Mouse (Mus musculus) embryonic facial prominence, embryonic 11.5 days (tissue): ENCODE measurements around the gene Cfap43. TPM values are rescaled to one million over a fixed set of nuclear protein-coding genes. Genes with fewer than 3 reads are reported as not detected.
A peak's percentile ranks its signal among the peaks of the same experiment; 100 is the strongest.

Source experiments
- ATAC-seq: fragments of 200-750 bp; cut with Nextera tagmentation; replicated peaks from 2 replicates; pipeline ENCODE4 v1.8.0; 2017; ENCODE audit warnings: low read depth; ENCODE audit not compliant: insufficient number of reproducible peaks, low FRiP score, low TSS enrichment
- DNase-seq: peaks from one replicate; pipeline ENCODE4 v3.0.0-alpha.2; 2015; ENCODE audit warnings: low spot score
- H3K27ac ChIP-seq: fragments of 300-500 bp; sonication (generic); replicated peaks from 2 replicates; pipeline ENCODE4 v1.5.1; 2014; ENCODE audit warnings: mild to moderate bottlenecking, low read depth, low read length, control low read depth
- H3K27me3 ChIP-seq: fragments of 300-500 bp; sonication (generic); 2 replicates; pipeline ENCODE4 v1.6.1; 2014; ENCODE audit warnings: mild to moderate bottlenecking, low read length, moderate library complexity, mixed read lengths; ENCODE audit not compliant: control insufficient read depth, insufficient read depth
- H3K36me3 ChIP-seq: fragments of 300-500 bp; sonication (generic); replicated peaks from 2 replicates; pipeline ENCODE4 v1.6.1; 2014; ENCODE audit warnings: low read depth, mild to moderate bottlenecking, low read length, moderate library complexity, mixed read lengths; ENCODE audit not compliant: control insufficient read depth, insufficient read depth
- H3K4me1 ChIP-seq: fragments of 300-500 bp; sonication (generic); 2 replicates; pipeline ENCODE4 v1.6.1; 2014; ENCODE audit warnings: low read length, mixed read lengths; ENCODE audit not compliant: control insufficient read depth, insufficient read depth
- H3K4me2 ChIP-seq: fragments of 300-500 bp; sonication (generic); 2 replicates; pipeline ENCODE4 v1.6.1; 2014; ENCODE audit warnings: low read depth, mild to moderate bottlenecking, control low read depth, low read length, moderate library complexity
- H3K4me3 ChIP-seq: fragments of 300-500 bp; sonication (generic); 2 replicates; pipeline ENCODE4 v1.5.1; 2014; ENCODE audit warnings: low read depth, low read length, control low read depth
- H3K9ac ChIP-seq: fragments of 300-500 bp; sonication (generic); replicated peaks from 2 replicates; pipeline ENCODE4 v1.6.1; 2014; ENCODE audit warnings: mild to moderate bottlenecking, control low read depth, low read length
- H3K9me3 ChIP-seq: fragments of 300-500 bp; sonication (generic); replicated peaks from 2 replicates; pipeline ENCODE4 v1.6.1; 2016; ENCODE audit warnings: mild to moderate bottlenecking, low read length, inconsistent platforms, mixed read lengths; ENCODE audit not compliant: control insufficient read depth
- WGBS: fragments of 180-500 bp; shearing (Covaris S2); extraction: QIAGEN DNeasy Blood & Tissue Kit; methylation state at CpG from one replicate; pipeline ENCODE4 v1.1.7; 2014; 5-methylcytosine and 5-hydroxymethylcytosine counted together
- polyA plus RNA-seq: library from polyadenylated mRNA; unstranded; fragments of >200 nt; fragmentation: Nextera tagmentation; extraction: Ambion mirVana; gene quantifications from 2 replicates; pipeline ENCODE4 v1.2.1, GENCODE M21; 2014

The Cfap43 gene
- polyA plus RNA-seq, 1 experiment from 2014 or later, result not detected

GRCm38 (mm10) chr19:47752456-47752855, 166.6 kb downstream of the Cfap43 start:
- H3K27me3 ChIP-seq, result no peaks in the 10 kb centered on the region
- 91% methylated on average over 9 of the region's 9 CpGs for WGBS
- H3K36me3 ChIP-seq, result no peaks in the 10 kb centered on the region
- no peak overlapping the region for H3K9ac ChIP-seq
- no peak for DNase-seq
- H3K9me3 ChIP-seq, result no peaks in the 10 kb centered on the region
- H3K4me1 ChIP-seq, result no peaks in the 10 kb centered on the region
- no peak overlapping the region for H3K27ac ChIP-seq
- H3K4me2 ChIP-seq, result no peak overlapping the region
- no peak overlapping the region for H3K4me3 ChIP-seq
- ATAC-seq, result no peak

GRCm38 (mm10) chr19:47750391-47750790, 168.7 kb downstream of the Cfap43 start:
- no peak overlapping the region for H3K9ac ChIP-seq
- H3K4me3 ChIP-seq, result no peak overlapping the region
- H3K36me3 ChIP-seq, result no peaks in the 10 kb centered on the region
- no peaks in the 10 kb centered on the region for H3K27me3 ChIP-seq
- WGBS, result 77% methylated on average over 5 of the region's 5 CpGs
- H3K27ac ChIP-seq, result no peak overlapping the region
- no peaks in the 10 kb centered on the region for H3K4me1 ChIP-seq
- H3K4me2 ChIP-seq, result no peak overlapping the region
- ATAC-seq, result no peak
- no peaks in the 10 kb centered on the region for H3K9me3 ChIP-seq
- DNase-seq, result no peak

GRCm38 (mm10) chr19:47748950-47749349, 170.1 kb downstream of the Cfap43 start:
- no peak overlapping the region for H3K27ac ChIP-seq
- no peak for ATAC-seq
- H3K36me3 ChIP-seq, result no peaks in the 10 kb centered on the region
- H3K4me2 ChIP-seq, result no peak overlapping the region
- no peaks in the 10 kb centered on the region for H3K4me1 ChIP-seq
- 77% methylated on average over 2 of the region's 2 CpGs for WGBS
- no peak overlapping the region for H3K4me3 ChIP-seq
- no peaks in the 10 kb centered on the region for H3K9me3 ChIP-seq
- no peak for DNase-seq
- H3K9ac ChIP-seq, result no peak overlapping the region
- H3K27me3 ChIP-seq, result no peaks in the 10 kb centered on the region

- no peak for DNase-seq
- Histone ChIP-seq H3K27me3 (no peaks in the 10 kb centered on the region), H3K36me3 (no peaks in the 10 kb centered on the region), H3K9ac (no peak overlapping the region), H3K4me2 (no peak overlapping the region), H3K4me1 (no peaks in the 10 kb centered on the region), H3K9me3 (no peaks in the 10 kb centered on the region), H3K4me3 (no peak overlapping the region), H3K27ac (no peak overlapping the region)
- WGBS, result 90% methylated on average over 2 of the region's 2 CpGs
- ATAC-seq, result no peak
These were observed 172.0 kb downstream of the Cfap43 start for GRCm38 (mm10) chr19:47747072-47747471.

GRCm38 (mm10) chr19:47731931-47732330, 187.2 kb downstream of the Cfap43 start:
- Histone ChIP-seq H3K36me3 (no peaks in the 10 kb centered on the region; the same call in 1 of the 2 replicates), H3K9ac (peak overlapping the region; percentile 76), H3K4me2 (peak overlapping the region; percentile 16), H3K4me1 (no peaks in the 10 kb centered on the region), H3K9me3 (no peaks in the 10 kb centered on the region), H3K27ac (peak overlapping the region; percentile 88), H3K4me3 (peak overlapping the region; percentile 73), H3K27me3 (no peaks in the 10 kb centered on the region)
- 1% methylated on average over 14 of the region's 15 CpGs for WGBS
- no peak for ATAC-seq
- DNase-seq, result peak; percentile 83

GRCm38 (mm10) chr19:47731071-47731881, 187.8 kb downstream of the Cfap43 start, which contains the start of gene Sfr1:
Gene Sfr1, plus strand, starts transcription at chr19:47731682.
- peak within 1 kb of the TSS; percentile 73 for H3K4me3 ChIP-seq
- peak within 1 kb of the TSS; percentile 61 for H3K4me2 ChIP-seq
- ATAC-seq, result peak; percentile 97
- H3K36me3 ChIP-seq, result no peaks in the 10 kb centered on the region; the same call in 1 of the 2 replicates
- under 1% methylated on average over 63 of the region's 72 CpGs for WGBS
- no peaks in the 10 kb centered on the region for H3K27me3 ChIP-seq
- peak within 1 kb of the TSS; percentile 89 for H3K27ac ChIP-seq
- H3K9ac ChIP-seq, result peak within 1 kb of the TSS; percentile 76
- no peaks in the 10 kb centered on the region for H3K4me1 ChIP-seq
- no peaks in the 10 kb centered on the region for H3K9me3 ChIP-seq
- DNase-seq, result peak; percentile 98

- DNase-seq, result peak; percentile 84
- H3K4me3 ChIP-seq, result peak overlapping the region; percentile 73
- H3K4me2 ChIP-seq, result peak overlapping the region; percentile 61
- H3K27me3 ChIP-seq, result no peaks in the 10 kb centered on the region
- H3K27ac ChIP-seq, result peak overlapping the region; percentile 89
- H3K9ac ChIP-seq, result peak overlapping the region; percentile 63
- 0% methylated on average over 12 of the region's 12 CpGs for WGBS
- H3K9me3 ChIP-seq, result no peaks in the 10 kb centered on the region
- ATAC-seq, result peak; percentile 85
- H3K4me1 ChIP-seq, result no peaks in the 10 kb centered on the region
- H3K36me3 ChIP-seq, result no peaks in the 10 kb centered on the region; the same call in 1 of the 2 replicates
These were observed 188.4 kb downstream of the Cfap43 start for GRCm38 (mm10) chr19:47730691-47731070.

- Histone ChIP-seq H3K36me3 (no peaks in the 10 kb centered on the region), H3K9me3 (no peaks in the 10 kb centered on the region), H3K4me2 (no peak overlapping the region), H3K27me3 (no peaks in the 10 kb centered on the region), H3K27ac (no peak overlapping the region), H3K4me3 (no peak overlapping the region), H3K4me1 (no peaks in the 10 kb centered on the region), H3K9ac (no peak overlapping the region)
- ATAC-seq (no peak), DNase-seq (no peak)
- WGBS, result 76% methylated on average over 7 of the region's 7 CpGs
These were observed 193.4 kb downstream of the Cfap43 start for GRCm38 (mm10) chr19:47725643-47726140.
